Mouse (Mus musculus) hindbrain, embryonic 13.5 days (tissue): ENCODE measurements at regions not wholly inside any gene's neighbourhood (a gene's known extent, or its start where the extent isn't known, plus 50 kb on each side); places are given as distances from the start of the nearest gene placed in this dataset.
A peak's percentile ranks its signal among the peaks of the same experiment; 100 is the strongest.
"Not testable (repeated sequence)": the region's sequence is repeated elsewhere in the genome, so short reads cannot be mapped to it uniquely, and the experiment has no call there.

Source experiments
- ATAC-seq: fragments of 200-750 bp; cut with Nextera tagmentation; 2 replicates; pipeline ENCODE4 v1.8.0; 2017; ENCODE audit warnings: moderate TSS enrichment; ENCODE audit not compliant: low FRiP score
- H3K27ac ChIP-seq: fragments of 300-500 bp; sonication (generic); 2 replicates; pipeline ENCODE4 v1.5.1; 2015; ENCODE audit warnings: inconsistent platforms, mild to moderate bottlenecking, moderate library complexity
- H3K27me3 ChIP-seq: fragments of 300-500 bp; sonication (generic); 2 replicates; pipeline ENCODE4 v1.6.1; 2015; ENCODE audit warnings: mild to moderate bottlenecking, inconsistent platforms
- H3K36me3 ChIP-seq: fragments of 300-500 bp; sonication (generic); 2 replicates; pipeline ENCODE4 v1.6.1; 2015; ENCODE audit warnings: mild to moderate bottlenecking, inconsistent platforms
- H3K4me1 ChIP-seq: fragments of 300-500 bp; sonication (generic); replicated peaks from 2 replicates; pipeline ENCODE4 v1.6.1; 2015; ENCODE audit warnings: inconsistent platforms
- H3K4me2 ChIP-seq: fragments of 300-500 bp; sonication (generic); 2 replicates; pipeline ENCODE4 v1.6.1; 2015; ENCODE audit warnings: inconsistent platforms, mild to moderate bottlenecking, moderate library complexity
- H3K4me3 ChIP-seq: fragments of 300-500 bp; sonication (generic); 2 replicates; pipeline ENCODE4 v1.5.1; 2015; ENCODE audit warnings: mild to moderate bottlenecking, inconsistent platforms
- H3K9ac ChIP-seq: fragments of 300-500 bp; sonication (generic); 2 replicates; pipeline ENCODE4 v1.6.1; 2015; ENCODE audit warnings: mild to moderate bottlenecking, inconsistent platforms
- H3K9me3 ChIP-seq: fragments of 300-500 bp; sonication (generic); 2 replicates; pipeline ENCODE4 v1.6.1; 2016; ENCODE audit warnings: inconsistent platforms
- WGBS: fragments of 180-500 bp; shearing (Covaris S2); methylation state at CpG from one replicate; pipeline ENCODE4 v1.1.7; 2015; 5-methylcytosine and 5-hydroxymethylcytosine counted together

- Histone ChIP-seq H3K9me3 (no peaks in the 10 kb centered on the region), H3K9ac (no peak overlapping the region), H3K4me2 (no peak overlapping the region), H3K36me3 (no peaks in the 10 kb centered on the region), H3K4me3 (no peak overlapping the region), H3K27me3 (no peaks in the 10 kb centered on the region), H3K27ac (no peak overlapping the region), H3K4me1 (no peaks in the 10 kb centered on the region; the same call in 1 of the 2 replicates)
- no peak for ATAC-seq
- WGBS: 88% methylated on average over 4 of the region's 4 CpGs
Observed at GRCm38 (mm10) chrX:50618936-50619335, 190.6 kb upstream of the Olfr1324 start.

GRCm38 (mm10) chrX:50616920-50617319 lies 188.6 kb upstream of the Olfr1324 start:
- H3K4me2 ChIP-seq, H3K4me1 ChIP-seq, H3K9ac ChIP-seq, H3K36me3 ChIP-seq, ATAC-seq, H3K9me3 ChIP-seq, H3K27me3 ChIP-seq, H3K4me3 ChIP-seq: not testable (repeated sequence)
- peak overlapping the region; percentile 69 for H3K27ac ChIP-seq
- 72% methylated on average over 8 of the region's 8 CpGs for WGBS

GRCm38 (mm10) chrX:50614874-50615273 lies 186.6 kb upstream of the Olfr1324 start:
- H3K27me3 ChIP-seq, H3K9ac ChIP-seq, H3K36me3 ChIP-seq, H3K9me3 ChIP-seq, H3K4me1 ChIP-seq: not testable (repeated sequence)
- Histone ChIP-seq H3K27ac (peak overlapping the region; percentile 69), H3K4me2 (peak overlapping the region; percentile 23; the same call in 1 of the 2 replicates), H3K4me3 (peak overlapping the region; percentile 22)
- peak; percentile 59; the same call in 1 of the 2 replicates for ATAC-seq
- WGBS: 68% methylated on average over 3 of the region's 3 CpGs

DNA sequence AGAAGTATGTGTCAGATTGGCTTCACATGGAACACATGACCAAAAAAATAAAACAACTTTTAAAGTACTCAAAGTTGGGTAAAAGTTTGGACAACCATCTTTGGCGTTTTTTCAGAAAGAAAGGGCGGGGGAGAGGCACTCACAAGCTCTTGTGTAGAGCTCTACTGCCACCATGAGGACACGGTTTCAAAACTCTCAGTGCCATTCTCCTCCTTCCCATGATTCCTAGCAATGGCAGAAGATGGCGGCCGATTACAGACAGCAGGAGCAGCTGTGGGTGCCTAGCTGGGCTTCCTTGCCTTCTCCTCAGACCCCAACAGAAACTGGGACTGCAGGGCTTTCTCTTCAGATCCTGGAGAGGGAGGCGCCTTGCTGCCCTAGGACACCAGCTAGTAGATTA lies 186.1 kb upstream of the Olfr1324 start:
- WGBS: 69% methylated on average over 6 of the region's 6 CpGs
- ATAC-seq, H3K4me1 ChIP-seq, H3K9me3 ChIP-seq, H3K9ac ChIP-seq, H3K36me3 ChIP-seq, H3K27me3 ChIP-seq: not testable (repeated sequence)
- H3K4me3 ChIP-seq: peak overlapping the region; percentile 22
- H3K4me2 ChIP-seq: peak overlapping the region; percentile 23; the same call in 1 of the 2 replicates
- H3K27ac ChIP-seq: peak overlapping the region; percentile 69

GRCm38 (mm10) chrX:50611765-50612591 lies 183.7 kb upstream of the Olfr1324 start:
- no peaks in the 10 kb centered on the region for H3K9me3 ChIP-seq
- ATAC-seq: peak; percentile 78
- no peaks in the 10 kb centered on the region for H3K27me3 ChIP-seq
- peak overlapping the region; percentile 64; the same call in 1 of the 2 replicates for H3K27ac ChIP-seq
- H3K4me1 ChIP-seq: no peaks in the 10 kb centered on the region
- H3K36me3 ChIP-seq: peaks cover 13% of the 10 kb centered on the region
- H3K4me2 ChIP-seq: peak overlapping the region; percentile 37
- peak overlapping the region; percentile 27 for H3K4me3 ChIP-seq
- 75% methylated on average over 9 of the region's 9 CpGs for WGBS
- H3K9ac ChIP-seq: no peak overlapping the region

DNA sequence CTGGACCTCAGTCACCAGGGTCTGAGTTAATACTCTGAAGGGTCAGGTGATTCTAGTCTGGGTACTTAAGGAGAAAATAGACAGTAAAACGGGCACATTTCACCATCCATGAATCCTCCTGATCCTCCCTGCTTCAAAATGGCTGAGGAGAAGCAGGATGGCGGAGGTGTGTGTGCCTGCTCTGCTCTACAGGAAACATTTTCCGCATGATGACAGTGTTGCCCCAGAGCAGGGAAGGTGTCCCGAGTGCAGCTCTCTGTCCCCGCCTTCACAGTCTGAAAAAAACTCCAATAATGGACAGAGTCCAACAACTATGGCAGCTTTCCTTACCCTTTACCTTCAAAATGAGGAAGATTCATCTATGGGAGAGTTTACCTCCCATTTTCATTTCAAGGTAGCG lies 179.8 kb upstream of the Olfr1324 start:
- H3K4me2 ChIP-seq, H3K4me1 ChIP-seq, H3K9ac ChIP-seq, H3K27me3 ChIP-seq, H3K27ac ChIP-seq, H3K9me3 ChIP-seq, ATAC-seq, H3K4me3 ChIP-seq: not testable (repeated sequence)
- peaks cover 13% of the 10 kb centered on the region for H3K36me3 ChIP-seq
- WGBS: 81% methylated on average over 6 of the region's 6 CpGs

DNA sequence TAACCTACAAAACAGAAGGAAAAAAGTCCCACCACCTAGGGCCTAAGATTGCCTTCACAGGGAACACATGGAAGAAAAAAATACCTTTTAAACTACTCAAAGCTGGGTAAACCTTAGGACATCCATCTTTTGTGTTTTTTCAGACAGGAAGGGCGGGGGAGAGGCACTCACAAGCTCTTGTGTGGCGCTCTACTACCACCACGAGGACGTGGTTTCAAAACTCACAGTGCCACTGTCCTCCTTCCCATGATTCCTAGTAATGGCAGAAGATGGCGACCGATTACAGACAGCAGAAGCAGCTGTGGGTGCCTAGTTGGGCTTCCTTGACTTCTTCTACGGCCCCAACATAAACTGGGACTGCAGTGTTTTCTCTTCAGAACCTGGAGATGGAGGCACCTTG lies 179.3 kb upstream of the Olfr1324 start:
- Histone ChIP-seq H3K27me3 (no peaks in the 10 kb centered on the region), H3K36me3 (peaks cover 13% of the 10 kb centered on the region), H3K4me3 (no peak overlapping the region), H3K9me3 (no peaks in the 10 kb centered on the region), H3K27ac (no peak overlapping the region), H3K4me2 (no peak overlapping the region), H3K4me1 (no peaks in the 10 kb centered on the region), H3K9ac (no peak overlapping the region)
- 80% methylated on average over 7 of the region's 7 CpGs for WGBS
- ATAC-seq: no peak

DNA sequence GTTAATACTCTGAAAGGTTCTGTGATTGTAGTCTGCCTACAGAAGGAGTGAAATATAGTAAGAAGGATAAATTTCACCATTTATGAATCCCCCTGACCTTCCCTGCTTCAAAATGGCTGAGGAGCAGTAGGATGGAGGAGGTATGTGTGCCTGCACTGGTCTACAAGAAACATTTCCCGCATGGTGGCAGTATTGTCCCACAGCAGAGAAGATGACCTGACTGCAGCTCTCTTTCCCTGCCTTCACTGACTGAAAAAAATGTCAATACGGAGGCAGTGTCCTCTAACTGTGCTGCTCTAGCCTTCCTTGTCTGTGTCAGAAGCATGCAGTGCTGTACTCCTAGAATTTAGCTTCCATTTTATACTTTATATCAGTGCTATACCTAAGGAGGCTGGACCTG lies 177.2 kb upstream of the Olfr1324 start:
- not testable (repeated sequence) for H3K27me3 ChIP-seq, H3K4me1 ChIP-seq, H3K27ac ChIP-seq, H3K4me3 ChIP-seq, H3K9ac ChIP-seq, H3K9me3 ChIP-seq, H3K36me3 ChIP-seq, H3K4me2 ChIP-seq
- peak; percentile 71; the same call in 1 of the 2 replicates for ATAC-seq
- WGBS: 73% methylated on average over 2 of the region's 2 CpGs

DNA sequence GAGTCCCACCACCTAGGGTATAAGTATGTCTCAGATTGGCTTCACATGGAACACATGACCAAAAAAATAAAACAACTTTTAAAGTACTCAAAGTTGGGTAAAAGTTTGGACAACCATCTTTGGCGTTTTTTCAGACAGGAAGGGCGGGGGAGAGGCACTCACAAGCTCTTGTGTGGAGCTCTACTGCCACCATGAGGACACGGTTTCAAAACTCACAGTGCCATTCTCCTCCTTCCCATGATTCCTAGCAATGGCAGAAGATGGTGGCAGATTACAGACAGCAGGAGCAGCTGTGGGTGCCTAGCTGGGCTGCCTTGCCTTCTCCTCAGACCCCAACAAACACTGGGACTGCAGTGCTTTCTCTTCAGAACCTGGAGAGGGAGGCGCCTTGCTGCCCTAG lies 176.7 kb upstream of the Olfr1324 start:
- WGBS: 63% methylated on average over 4 of the region's 4 CpGs
- not testable (repeated sequence) for H3K4me2 ChIP-seq, H3K9ac ChIP-seq, H3K36me3 ChIP-seq, H3K4me3 ChIP-seq, H3K4me1 ChIP-seq, H3K27me3 ChIP-seq, H3K27ac ChIP-seq, ATAC-seq, H3K9me3 ChIP-seq

- H3K9ac ChIP-seq, H3K27me3 ChIP-seq, H3K4me1 ChIP-seq, H3K9me3 ChIP-seq: not testable (repeated sequence)
- ATAC-seq: peak; percentile 54; the same call in 1 of the 2 replicates
- peak overlapping the region; percentile 37; the same call in 1 of the 2 replicates for H3K4me2 ChIP-seq
- H3K27ac ChIP-seq: peak overlapping the region; percentile 69
- 73% methylated on average over 3 of the region's 3 CpGs for WGBS
- H3K36me3 ChIP-seq: peaks cover 16% of the 10 kb centered on the region
- H3K4me3 ChIP-seq: peak overlapping the region; percentile 12; the same call in 1 of the 2 replicates
Observed at GRCm38 (mm10) chrX:50602881-50603280, 174.6 kb upstream of the Olfr1324 start.

- not testable (repeated sequence) for H3K9me3 ChIP-seq
Observed at GRCm38 (mm10) chrX:50602461-50602875, 174.2 kb upstream of the Olfr1324 start.

GRCm38 (mm10) chrX:50600262-50600661 lies 172.0 kb upstream of the Olfr1324 start:
- not testable (repeated sequence) for H3K9ac ChIP-seq, H3K27me3 ChIP-seq, H3K9me3 ChIP-seq, H3K4me1 ChIP-seq
- H3K4me3 ChIP-seq: peak overlapping the region; percentile 26
- peaks cover 23% of the 10 kb centered on the region for H3K36me3 ChIP-seq
- WGBS: 58% methylated on average over 3 of the region's 3 CpGs
- ATAC-seq: 0 out of 2 replicates have a peak, but pooled peaks have one; percentile 46
- peak overlapping the region; percentile 35; the same call in 1 of the 2 replicates for H3K4me2 ChIP-seq
- H3K27ac ChIP-seq: peak overlapping the region; percentile 62; the same call in 1 of the 2 replicates

More at GRCm38 (mm10) chrX:50602461-50602875, 174.2 kb upstream of the Olfr1324 start:
- H3K27me3 ChIP-seq, H3K4me1 ChIP-seq, H3K9ac ChIP-seq, ATAC-seq: not testable (repeated sequence)
- peak overlapping the region; percentile 69 for H3K27ac ChIP-seq
- H3K4me3 ChIP-seq: peak overlapping the region; percentile 12; the same call in 1 of the 2 replicates
- 79% methylated on average over 9 of the region's 9 CpGs for WGBS
- H3K36me3 ChIP-seq: peaks cover 16% of the 10 kb centered on the region
- peak overlapping the region; percentile 37; the same call in 1 of the 2 replicates for H3K4me2 ChIP-seq
